10 mouse cellular contexts compared by ENCODE assay signal in genomic region chr8:11393607-11394006, GRCm38 (mm10).
DNase-seq lines count a peak whose midpoint lies in the region; ATAC-seq lines count a peak whose summit lies in the region.
"Had no signal": no experiment of that assay in that cellular context is flagged by ENCODE, and none has a peak within 500 bp of the region (broad histone marks: within the 10 kb centered on the region; RNA-seq: fewer than 3 reads in every experiment).

No protein-coding gene starts in this region.

- ATAC-seq in kidney, embryonic 14.5 days (ENCODE audit: low FRiP score, low TSS enrichment), result no peak

- 37% methylated on average over 8 of the region's 8 CpGs for WGBS in kidney, embryonic 14.5 days

- H3K9ac ChIP-seq in kidney, embryonic 14.5 days (ENCODE audit: low read depth, low read length), result peak overlapping the region; percentile 37; the same call in 1 of the 2 replicates
- H3K9ac ChIP-seq: forebrain, embryonic 12.5 days had no signal

- no peak overlapping the region for H3K4me2 ChIP-seq in kidney, embryonic 14.5 days (replicated peaks; ENCODE audit: low read depth, low read length)
- H3K4me2 ChIP-seq: forebrain, embryonic 12.5 days had no signal

- intact Hi-C loops in heart, postnatal 10 days (cut with DNase I), result loop anchor here (1.0 kb wide), 1 partner anchor 80 kb away; no protein-coding TSS in a partner anchor

- peak overlapping the region; percentile 69 for H3K27ac ChIP-seq in kidney, embryonic 14.5 days (ENCODE audit: low read depth, low read length)
- H3K27ac ChIP-seq: forebrain, embryonic 12.5 days; macrophage had no signal

- no peaks in the 10 kb centered on the region; the same call in 1 of the 2 replicates for H3K9me3 ChIP-seq in kidney, embryonic 14.5 days (ENCODE audit: control insufficient read depth, low read length)
- H3K9me3 ChIP-seq: forebrain, embryonic 12.5 days had no signal

- H3K27me3 ChIP-seq in kidney, embryonic 14.5 days (ENCODE audit: control insufficient read depth, insufficient read depth, low read length), result no peaks in the 10 kb centered on the region
- H3K27me3 ChIP-seq: forebrain, embryonic 12.5 days had no signal

- H3K4me1 ChIP-seq in kidney, embryonic 14.5 days (ENCODE audit: control insufficient read depth, insufficient read depth, low read length), result peaks cover 25% of the 10 kb centered on the region

- no peak for DNase-seq in kidney, adult 18-20 months
- DNase-seq in 3T3-L1 (ENCODE audit: low read depth, low spot score), result peak; percentile 88
- peak; percentile 90 for DNase-seq in adipocyte (ENCODE audit: low spot score)
- DNase-seq in heart, postnatal 10 days, result peak; percentile 66 to 72
- no peak for DNase-seq in frontal cortex, adult 2 months (ENCODE audit: extremely low spot score in 1 of 2, low spot score in 1 of 2)
- DNase-seq in urinary bladder, postnatal 25 days (ENCODE audit: low spot score), result no peak
- no peak for DNase-seq in urinary bladder, adult 2 months (ENCODE audit: low spot score)

- H3K36me3 ChIP-seq in kidney, embryonic 14.5 days (ENCODE audit: control insufficient read depth, insufficient read depth, low read length), result no peaks in the 10 kb centered on the region
- H3K36me3 ChIP-seq: forebrain, embryonic 12.5 days had no signal

- no peak overlapping the region for H3K4me3 ChIP-seq in kidney, embryonic 14.5 days (ENCODE audit: low read length)
- H3K4me3 ChIP-seq: forebrain, embryonic 12.5 days had no signal

Comparison
In these comparisons a context has a peak if more than half of its experiments do, and no peak if none do; other contexts are left out.
1. DNase-seq: peak in 3T3-L1 (single experiment), adipocyte (single experiment) and heart, postnatal 10 days (2 of 2); none in kidney, adult 18-20 months (single experiment), frontal cortex, adult 2 months (0 of 2), urinary bladder, postnatal 25 days (single experiment) and urinary bladder, adult 2 months (single experiment).